Mouse (Mus musculus) MEL (cell line): ENCODE measurements around the gene Pdlim5. TPM values are rescaled to one million over a fixed set of nuclear protein-coding genes. Genes with fewer than 3 reads are reported as not detected.
A peak's percentile ranks its signal among the peaks of the same experiment; 100 is the strongest.

Experiments used
- DNase-seq: peaks from one replicate; pipeline ENCODE4 v3.0.0; 2011; ENCODE audit warnings: low read depth, low spot score
- H3K27ac ChIP-seq: 2 replicates; pipeline ENCODE4 v1.5.1; 2012; ENCODE audit warnings: low read depth, mild to moderate bottlenecking, control low read depth, low read length, moderate library complexity; ENCODE audit not compliant: control insufficient read depth
- H3K27me3 ChIP-seq, 2 experiments: fragments of 150-350 bp in 1 of 2; sonication (generic) in 1 of 2; 2 replicates each; pipeline ENCODE4 v1.6.1; 2012; ENCODE audit warnings: low read length in 2 of 2, mild to moderate bottlenecking in 2 of 2, improper control_type of control experiment in 1 of 2, moderate library complexity in 1 of 2; ENCODE audit not compliant: insufficient read depth in 2 of 2, control insufficient read depth in 1 of 2
- H3K36me3 ChIP-seq, 2 experiments: 2 replicates each; pipeline ENCODE4 v1.6.1; 2012 to 2014; ENCODE audit warnings: low read length in 2 of 2, improper control_type of control experiment in 1 of 2, inconsistent platforms in 1 of 2, mild to moderate bottlenecking in 1 of 2; ENCODE audit not compliant: insufficient read depth in 2 of 2, control insufficient read depth in 1 of 2
- H3K4me1 ChIP-seq, 2 experiments: fragments of 150-350 bp in 1 of 2; sonication (generic) in 1 of 2; 2 replicates each; pipeline ENCODE4 v1.6.1; 2012; ENCODE audit warnings: low read length in 2 of 2, improper control_type of control experiment in 1 of 2, mild to moderate bottlenecking in 1 of 2; ENCODE audit not compliant: insufficient read depth in 2 of 2, control insufficient read depth in 1 of 2
- H3K4me3 ChIP-seq, 2 experiments: fragments of 150-350 bp in 1 of 2; sonication (generic) in 1 of 2; 2 replicates each; pipeline ENCODE4 v1.5.1; 2012; ENCODE audit warnings: low read depth in 2 of 2, low read length in 2 of 2, mild to moderate bottlenecking in 2 of 2, moderate library complexity in 2 of 2, control low read depth in 1 of 2, improper control_type of control experiment in 1 of 2; ENCODE audit not compliant: control insufficient read depth in 1 of 2, insufficient read depth in 1 of 2
- H3K79me2 ChIP-seq: 2 replicates; pipeline ENCODE4 v1.6.1; 2012; ENCODE audit warnings: mild to moderate bottlenecking, low read length, moderate library complexity; ENCODE audit not compliant: control insufficient read depth, poor library complexity, insufficient read depth
- H3K9ac ChIP-seq: 2 replicates; pipeline ENCODE4 v1.6.1; 2012; ENCODE audit warnings: low read depth, mild to moderate bottlenecking, control low read depth, low read length, moderate library complexity; ENCODE audit not compliant: control insufficient read depth, poor library complexity, severe bottlenecking
- H3K9me3 ChIP-seq: fragments of 150-350 bp; sonication (generic); replicated peaks from 2 replicates; pipeline ENCODE4 v1.6.1; 2012; ENCODE audit warnings: mild to moderate bottlenecking, low read length, improper control_type of control experiment, moderate library complexity; ENCODE audit not compliant: insufficient read depth
- CHD1 ChIP-seq: IDR thresholded peaks from 2 replicates; pipeline ENCODE4 v1.6.1; 2012; ENCODE audit warnings: low read depth, mild to moderate bottlenecking, inconsistent platforms, low read length, improper control_type of control experiment
- CHD2 ChIP-seq: IDR thresholded peaks from 2 replicates; pipeline ENCODE4 v1.6.1; 2011; ENCODE audit warnings: low read length, improper control_type of control experiment
- CTCF ChIP-seq, 3 experiments: IDR thresholded peaks in 2 of 3; conservative IDR thresholded peaks in 1 of 3; 2 replicates each; pipeline ENCODE4 v1.5.1; 2011 to 2012; ENCODE audit warnings: low read length in 3 of 3, low read depth in 2 of 3, mild to moderate bottlenecking in 2 of 3, improper control_type of control experiment in 1 of 3, inconsistent platforms in 1 of 3, mixed read lengths in 1 of 3, moderate library complexity in 1 of 3; ENCODE audit not compliant: control insufficient read depth in 1 of 3, insufficient read depth in 1 of 3, poor library complexity in 1 of 3, severe bottlenecking in 1 of 3
- ELF1 ChIP-seq: IDR thresholded peaks from 2 replicates; pipeline ENCODE4 v1.6.1; 2014; ENCODE audit warnings: low read depth, mild to moderate bottlenecking, inconsistent platforms, low read length, improper control_type of control experiment, moderate library complexity
- ETS1 ChIP-seq: IDR thresholded peaks from 2 replicates; pipeline ENCODE4 v1.6.1; 2012; ENCODE audit warnings: low read depth, mild to moderate bottlenecking, inconsistent platforms, low read length, improper control_type of control experiment, moderate library complexity
- GATA1 ChIP-seq: IDR thresholded peaks from 2 replicates; pipeline ENCODE4 v1.6.1; 2011; ENCODE audit warnings: low read depth, low read length, improper control_type of control experiment
- JUND ChIP-seq: IDR thresholded peaks from 2 replicates; pipeline ENCODE4 v1.6.1; 2011; ENCODE audit warnings: low read depth, mild to moderate bottlenecking, improper control_type of control experiment, low read length
- KAT2A ChIP-seq: conservative IDR thresholded peaks from 2 replicates; pipeline ENCODE4 v1.6.1; 2012; ENCODE audit warnings: low read depth, low read length, improper control_type of control experiment, inconsistent platforms
- MAX ChIP-seq: IDR thresholded peaks from 2 replicates; pipeline ENCODE4 v1.6.1; 2011; ENCODE audit warnings: low read length, improper control_type of control experiment
- MEF2A ChIP-seq: IDR thresholded peaks from 2 replicates; pipeline ENCODE4 v1.6.1; 2014; ENCODE audit warnings: low read depth, mild to moderate bottlenecking, inconsistent platforms, low read length, improper control_type of control experiment; ENCODE audit not compliant: poor library complexity, insufficient replicate concordance, severe bottlenecking; ENCODE audit errors: extremely low read depth
- MXI1 ChIP-seq: IDR thresholded peaks from 2 replicates; pipeline ENCODE4 v1.6.1; 2011; ENCODE audit warnings: mild to moderate bottlenecking, low read depth, low read length, improper control_type of control experiment
- MYB ChIP-seq: IDR thresholded peaks from 2 replicates; pipeline ENCODE4 v1.6.1; 2011; ENCODE audit warnings: mild to moderate bottlenecking, low read depth, low read length, improper control_type of control experiment
- POLR2A ChIP-seq, 2 experiments: IDR thresholded peaks; 2 replicates each; pipeline ENCODE4 v1.6.1; 2011 to 2012; ENCODE audit warnings: low read length in 2 of 2, mild to moderate bottlenecking in 2 of 2, control low read depth in 1 of 2, improper control_type of control experiment in 1 of 2, low read depth in 1 of 2, moderate library complexity in 1 of 2; ENCODE audit not compliant: control insufficient read depth in 1 of 2, insufficient read depth in 1 of 2, poor library complexity in 1 of 2
- POLR2AphosphoS2 ChIP-seq: IDR thresholded peaks from 2 replicates; pipeline ENCODE4 v1.6.1; 2011; ENCODE audit warnings: low read length, improper control_type of control experiment
- RAD21 ChIP-seq: IDR thresholded peaks from 2 replicates; pipeline ENCODE4 v1.6.1; 2011; ENCODE audit warnings: mild to moderate bottlenecking, low read depth, low read length, improper control_type of control experiment
- RCOR1 ChIP-seq: IDR thresholded peaks from 2 replicates; pipeline ENCODE4 v1.6.1; 2012; ENCODE audit warnings: low read depth, mild to moderate bottlenecking, inconsistent platforms, low read length, improper control_type of control experiment
- SIN3A ChIP-seq: IDR thresholded peaks from 2 replicates; pipeline ENCODE4 v1.6.1; 2012; ENCODE audit warnings: low read length, improper control_type of control experiment, inconsistent platforms
- SMC3 ChIP-seq: IDR thresholded peaks from 2 replicates; pipeline ENCODE4 v1.6.1; 2011; ENCODE audit warnings: low read depth, low read length, improper control_type of control experiment
- TAL1 ChIP-seq: IDR thresholded peaks from 2 replicates; pipeline ENCODE4 v1.6.1; 2012; ENCODE audit warnings: mild to moderate bottlenecking, inconsistent platforms, low read length, moderate library complexity, mixed read lengths
- UBTF ChIP-seq: IDR thresholded peaks from 2 replicates; pipeline ENCODE4 v1.6.1; 2012; ENCODE audit warnings: low read depth, mild to moderate bottlenecking, inconsistent platforms, low read length, improper control_type of control experiment, moderate library complexity, borderline replicate concordance; ENCODE audit not compliant: insufficient read depth
- USF2 ChIP-seq, 2 experiments: IDR thresholded peaks; 2 replicates each; pipeline ENCODE4 v1.6.1; 2011 to 2012; ENCODE audit warnings: improper control_type of control experiment in 2 of 2, low read length in 2 of 2, borderline replicate concordance in 1 of 2, inconsistent platforms in 1 of 2, low read depth in 1 of 2, mild to moderate bottlenecking in 1 of 2; ENCODE audit not compliant: insufficient read depth in 1 of 2
- ZC3H11A ChIP-seq: IDR thresholded peaks from 2 replicates; pipeline ENCODE4 v1.6.1; 2012; ENCODE audit warnings: low read depth, mild to moderate bottlenecking, inconsistent platforms, low read length, improper control_type of control experiment
- ZKSCAN1 ChIP-seq: IDR thresholded peaks from 2 replicates; pipeline ENCODE4 v1.6.1; 2012; ENCODE audit warnings: low read depth, mild to moderate bottlenecking, inconsistent platforms, low read length, improper control_type of control experiment, moderate library complexity
- ZNF384 ChIP-seq: IDR thresholded peaks from 2 replicates; pipeline ENCODE4 v1.6.1; 2012; ENCODE audit warnings: low read depth, mild to moderate bottlenecking, inconsistent platforms, low read length, improper control_type of control experiment
- polyA plus RNA-seq, 2 experiments: library from polyadenylated mRNA; stranded (reverse) in 1 of 2; unstranded in 1 of 2; fragments of >175 nt in 1 of 2; fragments of >200 nt in 1 of 2; gene quantifications; 2 replicates each; pipeline versions ENCODE4 v1.2.1 to v1.2.4; 2012; ENCODE audit warnings: low replicate concordance in 2 of 2, low read depth in 1 of 2; ENCODE audit not compliant: insufficient read length in 2 of 2, insufficient read depth in 1 of 2, missing spikeins in 1 of 2
- total RNA-seq: library from RNA; depleted of rRNA; stranded (reverse); fragments of 300-350 nt; gene quantifications from 2 replicates; pipeline ENCODE4 v1.2.3, GENCODE M21; 2012

The Pdlim5 gene
- total and polyA plus RNA-seq, 3 experiments, result 8.7 to 9.9 TPM; not detected in 1

DNA sequence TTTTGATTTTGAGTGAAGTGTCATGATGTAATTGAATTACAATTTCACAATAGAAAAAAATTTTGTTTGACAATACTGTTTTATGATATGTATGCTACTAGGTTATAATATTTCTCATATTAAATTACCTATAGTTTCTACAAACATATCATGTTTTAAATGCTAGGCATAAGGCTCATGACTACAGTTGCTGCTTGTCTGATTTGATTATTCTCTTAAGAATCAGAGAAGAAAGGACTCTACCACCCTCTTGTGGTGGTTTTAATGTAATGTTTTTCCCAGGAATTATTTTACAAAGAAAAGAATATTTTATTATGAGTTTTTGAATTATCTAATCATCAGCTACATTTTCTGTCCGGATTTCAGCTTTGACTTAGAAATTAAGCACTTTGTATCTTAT is 120.5 kb downstream of the Pdlim5 start:
- H3K27me3 ChIP-seq, result no peaks in the 10 kb centered on the region
- peak; percentile 60 for DNase-seq
- H3K36me3 ChIP-seq, result no peaks in the 10 kb centered on the region
- no peak overlapping the region for H3K9ac ChIP-seq
- no peaks in the 10 kb centered on the region for H3K9me3 ChIP-seq
- H3K4me1 ChIP-seq, result no peaks in the 10 kb centered on the region
- TF ChIP-seq UBTF (no peak), JUND (no peak), RAD21 (peak; percentile 89), POLR2AphosphoS2 (no peak), USF2 (IDR thresholded peaks at IDR 0.05; ENCODE audit: borderline replicate concordance in 1 of 2, insufficient read depth in 1 of 2, low read depth in 1 of 2, low read length in 2 of 2) (no peak), ZC3H11A (peak; percentile 47), SMC3 (peak; percentile 69), MXI1 (no peak), TAL1 (no peak), CTCF (IDR thresholded peaks at IDR 0.05 in 2 of 3, conservative IDR thresholded peaks at IDR 0.05 in 1 of 3; ENCODE audit: control insufficient read depth in 1 of 3, insufficient read depth in 1 of 3, low read depth in 2 of 3, low read length in 3 of 3, poor library complexity in 1 of 3, severe bottlenecking in 1 of 3) (peak in 2 of 3 experiments; percentile 35 to 70; a peak in 3 of 6 replicates)
- no peak overlapping the region for H3K27ac ChIP-seq
- no peaks in the 10 kb centered on the region for H3K79me2 ChIP-seq
- H3K4me3 ChIP-seq, result no peak overlapping the region

DNA sequence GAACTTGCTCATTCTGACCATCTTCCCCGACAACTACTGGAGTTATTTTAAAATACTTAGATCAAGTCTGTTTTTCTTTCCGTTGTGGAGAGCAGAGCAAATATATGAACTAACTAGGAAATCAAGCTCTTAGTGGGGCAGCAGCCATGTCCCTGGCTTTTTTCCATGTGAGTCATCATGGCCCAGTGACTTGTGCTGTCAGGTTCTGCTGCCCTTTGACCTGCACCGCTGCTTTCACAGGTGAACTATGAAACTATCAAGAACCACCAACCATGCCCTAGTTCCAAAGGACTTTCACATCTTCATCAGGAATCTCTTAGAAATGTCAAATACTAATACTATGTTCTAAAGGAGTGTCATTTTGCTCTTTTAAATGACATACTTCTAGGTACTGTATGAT is 121.0 kb downstream of the Pdlim5 start:
- Histone ChIP-seq H3K4me3 (no peak overlapping the region), H3K36me3 (no peaks in the 10 kb centered on the region), H3K9ac (no peak overlapping the region), H3K27me3 (no peaks in the 10 kb centered on the region), H3K27ac (no peak overlapping the region), H3K79me2 (no peaks in the 10 kb centered on the region), H3K9me3 (no peaks in the 10 kb centered on the region), H3K4me1 (no peaks in the 10 kb centered on the region)
- no peak for DNase-seq
- TF ChIP-seq MYB (no peak), CHD1 (no peak), ZKSCAN1 (no peak), ETS1 (no peak), SMC3 (no peak), CHD2 (no peak), JUND (no peak), ELF1 (no peak), POLR2A (IDR thresholded peaks at IDR 0.05; ENCODE audit: control insufficient read depth in 1 of 2, insufficient read depth in 1 of 2, low read depth in 1 of 2, low read length in 2 of 2, poor library complexity in 1 of 2) (no peak), MEF2A (no peak), RCOR1 (no peak), ZNF384 (no peak), MAX (no peak), UBTF (no peak), GATA1 (no peak), SIN3A (no peak), KAT2A (no peak)
